Mouse (Mus musculus): ENCODE measurements at regions not wholly inside any gene's neighbourhood (a gene's known extent, or its start where the extent isn't known, plus 50 kb on each side); places are given as distances from the start of the nearest gene placed in this dataset.

DNA sequence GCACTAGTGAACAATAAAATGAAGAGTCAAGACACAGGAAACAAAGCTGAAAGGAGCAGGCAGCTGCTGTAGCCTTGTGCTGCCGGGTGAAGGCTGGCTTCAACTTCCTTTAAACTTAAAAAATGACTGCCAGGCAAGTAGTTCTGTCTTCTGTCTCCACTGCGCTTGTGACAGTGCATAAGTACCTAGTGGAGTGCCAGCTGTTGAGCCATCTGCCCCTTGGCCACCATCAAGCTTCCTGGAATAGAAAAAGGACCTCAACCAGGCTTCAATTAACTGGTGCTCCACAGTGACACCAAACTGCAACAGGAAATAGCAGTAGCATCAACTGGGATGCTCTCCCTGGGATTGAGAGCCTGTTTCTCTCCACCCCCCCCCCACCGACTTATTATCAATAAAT, 616.8 kb upstream of the Tle4 start:
- TF ChIP-seq CTCF (IDR thresholded peaks at IDR 0.05; ENCODE audit: low read depth, low read length) (no peak), POLR2A (IDR thresholded peaks at IDR 0.05; ENCODE audit: borderline replicate concordance, low read depth, low read length) (no peak)
